Mouse (Mus musculus) hindbrain, embryonic 16.5 days (tissue): ENCODE results near the gene Smtn. TPM values are rescaled to one million over a fixed set of nuclear protein-coding genes. Genes with fewer than 3 reads are reported as not detected.

ENCODE experiments used
- ATAC-seq: fragments of 200-750 bp; cut with Nextera tagmentation; 2 replicates; pipeline ENCODE4 v1.8.0; 2017; ENCODE audit warnings: moderate TSS enrichment, moderate library complexity
- H3K27ac ChIP-seq: fragments of 300-500 bp; sonication (generic); 2 replicates; pipeline ENCODE4 v1.5.1; 2014; ENCODE audit warnings: low read depth, mild to moderate bottlenecking, control low read depth, low read length, moderate library complexity
- H3K27me3 ChIP-seq: fragments of 300-500 bp; sonication (generic); replicated peaks from 2 replicates; pipeline ENCODE4 v1.6.1; 2014; ENCODE audit warnings: low read length; ENCODE audit not compliant: control insufficient read depth, insufficient read depth
- H3K36me3 ChIP-seq: fragments of 300-500 bp; sonication (generic); 2 replicates; pipeline ENCODE4 v1.6.1; 2014; ENCODE audit warnings: mild to moderate bottlenecking, low read length, moderate library complexity, mixed read lengths; ENCODE audit not compliant: control insufficient read depth, insufficient read depth
- H3K4me1 ChIP-seq: fragments of 300-500 bp; sonication (generic); 2 replicates; pipeline ENCODE4 v1.6.1; 2014; ENCODE audit warnings: low read depth, low read length; ENCODE audit not compliant: control insufficient read depth, insufficient read depth
- H3K4me2 ChIP-seq: fragments of 300-500 bp; sonication (generic); 2 replicates; pipeline ENCODE4 v1.6.1; 2014; ENCODE audit warnings: mild to moderate bottlenecking, low read length, control low read depth, moderate library complexity
- H3K4me3 ChIP-seq: fragments of 300-500 bp; sonication (generic); 2 replicates; pipeline ENCODE4 v1.5.1; 2014; ENCODE audit warnings: mild to moderate bottlenecking, low read length, control low read depth, moderate library complexity
- H3K9ac ChIP-seq: fragments of 300-500 bp; sonication (generic); 2 replicates; pipeline ENCODE4 v1.6.1; 2014; ENCODE audit warnings: low read depth, mild to moderate bottlenecking, control low read depth, low read length, moderate library complexity
- H3K9me3 ChIP-seq: fragments of 300-500 bp; sonication (generic); 2 replicates; pipeline ENCODE4 v1.6.1; 2014; ENCODE audit warnings: mild to moderate bottlenecking, low read length, moderate library complexity; ENCODE audit not compliant: control insufficient read depth
- WGBS: fragments of 180-500 bp; shearing (Covaris S2); extraction: QIAGEN DNeasy Blood & Tissue Kit; methylation state at CpG from one replicate; pipeline ENCODE4 v1.1.7; 2014; 5-methylcytosine and 5-hydroxymethylcytosine counted together
- polyA plus RNA-seq: library from polyadenylated mRNA; unstranded; fragments of >200 nt; fragmentation: Nextera tagmentation; extraction: Ambion mirVana; gene quantifications from 2 replicates; pipeline ENCODE4 v1.2.1, GENCODE M21; 2015

Gene Smtn
- polyA plus RNA-seq, 1 experiment from 2014 or later: 15.2 TPM

- H3K27ac ChIP-seq: no peak overlapping the region
- no peak overlapping the region for H3K9ac ChIP-seq
- no peak overlapping the region for H3K4me2 ChIP-seq
- WGBS: 71% methylated on average over 3 of the region's 3 CpGs
- H3K4me3 ChIP-seq: no peak overlapping the region
- no peaks in the 10 kb centered on the region for H3K27me3 ChIP-seq
- no peaks in the 10 kb centered on the region for H3K36me3 ChIP-seq
- ATAC-seq: no peak
- H3K9me3 ChIP-seq: peaks cover 2% of the 10 kb centered on the region; the same call in 1 of the 2 replicates
- H3K4me1 ChIP-seq: no peaks in the 10 kb centered on the region; the same call in 1 of the 2 replicates
These were observed 1.5 kb upstream of the Smtn start for GRCm38 (mm10) chr11:3541932-3542331.

GRCm38 (mm10) chr11:3539826-3540196 lies 601 bp downstream of the Smtn start:
- Histone ChIP-seq H3K27me3 (no peaks in the 10 kb centered on the region), H3K9me3 (peaks cover 2% of the 10 kb centered on the region; the same call in 1 of the 2 replicates), H3K9ac (no peak overlapping the region), H3K4me3 (peak overlapping the region; percentile 60), H3K4me1 (peaks cover 13% of the 10 kb centered on the region), H3K36me3 (no peaks in the 10 kb centered on the region), H3K27ac (no peak overlapping the region), H3K4me2 (peak overlapping the region; percentile 76)
- ATAC-seq: no peak
- WGBS: 78% methylated on average over 4 of the region's 4 CpGs

- peak overlapping the region; percentile 60 for H3K4me3 ChIP-seq
- H3K27ac ChIP-seq: no peak overlapping the region
- H3K4me1 ChIP-seq: peaks cover 13% of the 10 kb centered on the region
- no peaks in the 10 kb centered on the region for H3K27me3 ChIP-seq
- no peaks in the 10 kb centered on the region for H3K36me3 ChIP-seq
- 4% methylated on average over 33 of the region's 33 CpGs for WGBS
- H3K9me3 ChIP-seq: no peaks in the 10 kb centered on the region
- H3K9ac ChIP-seq: peak overlapping the region; percentile 66
- H3K4me2 ChIP-seq: peak overlapping the region; percentile 76
- peak; percentile 95 for ATAC-seq
These were observed 1.1 kb downstream of the Smtn start for GRCm38 (mm10) chr11:3539111-3539825.

GRCm38 (mm10) chr11:3538341-3538740 lies 2.1 kb downstream of the Smtn start:
- peak overlapping the region; percentile 60 for H3K4me3 ChIP-seq
- H3K27me3 ChIP-seq: no peaks in the 10 kb centered on the region
- no peak overlapping the region for H3K27ac ChIP-seq
- H3K9me3 ChIP-seq: no peaks in the 10 kb centered on the region
- H3K9ac ChIP-seq: peak overlapping the region; percentile 66
- ATAC-seq: no peak
- 68% methylated on average over 4 of the region's 4 CpGs for WGBS
- no peaks in the 10 kb centered on the region for H3K36me3 ChIP-seq
- peak overlapping the region; percentile 76 for H3K4me2 ChIP-seq
- peaks cover 13% of the 10 kb centered on the region for H3K4me1 ChIP-seq

- 92% methylated on average over 3 of the region's 3 CpGs for WGBS
- H3K9me3 ChIP-seq: no peaks in the 10 kb centered on the region
- peaks cover 13% of the 10 kb centered on the region for H3K4me1 ChIP-seq
- no peak overlapping the region for H3K9ac ChIP-seq
- H3K4me3 ChIP-seq: no peak overlapping the region; the same call in 1 of the 2 replicates
- H3K27ac ChIP-seq: no peak overlapping the region
- H3K36me3 ChIP-seq: no peaks in the 10 kb centered on the region
- peak overlapping the region; percentile 76 for H3K4me2 ChIP-seq
- H3K27me3 ChIP-seq: no peaks in the 10 kb centered on the region
- ATAC-seq: no peak
These were observed 2.7 kb downstream of the Smtn start for GRCm38 (mm10) chr11:3537711-3538110.

GRCm38 (mm10) chr11:3536745-3537333 lies 3.6 kb downstream of the Smtn start:
- no peak overlapping the region for H3K27ac ChIP-seq
- H3K9me3 ChIP-seq: no peaks in the 10 kb centered on the region
- H3K4me3 ChIP-seq: no peak overlapping the region
- no peaks in the 10 kb centered on the region for H3K36me3 ChIP-seq
- 95% methylated on average over 5 of the region's 5 CpGs for WGBS
- no peak overlapping the region for H3K4me2 ChIP-seq
- H3K4me1 ChIP-seq: peaks cover 13% of the 10 kb centered on the region
- no peak overlapping the region for H3K9ac ChIP-seq
- no peak for ATAC-seq
- no peaks in the 10 kb centered on the region for H3K27me3 ChIP-seq

GRCm38 (mm10) chr11:3536082-3536481 lies 4.3 kb downstream of the Smtn start:
- Histone ChIP-seq H3K9ac (peak overlapping the region; percentile 78), H3K36me3 (no peaks in the 10 kb centered on the region), H3K27ac (peak overlapping the region; percentile 83), H3K27me3 (no peaks in the 10 kb centered on the region), H3K4me1 (peaks cover 13% of the 10 kb centered on the region), H3K9me3 (no peaks in the 10 kb centered on the region), H3K4me2 (peak overlapping the region; percentile 98), H3K4me3 (peak overlapping the region; percentile 68)
- no peak for ATAC-seq
- WGBS: 33% methylated on average over 5 of the region's 5 CpGs

GRCm38 (mm10) chr11:3535406-3535986 lies 4.9 kb downstream of the Smtn start:
- Histone ChIP-seq H3K36me3 (no peaks in the 10 kb centered on the region), H3K4me1 (peaks cover 13% of the 10 kb centered on the region), H3K27ac (peak overlapping the region; percentile 83), H3K9me3 (no peaks in the 10 kb centered on the region), H3K4me2 (peak overlapping the region; percentile 98), H3K27me3 (no peaks in the 10 kb centered on the region), H3K4me3 (peak overlapping the region; percentile 68), H3K9ac (peak overlapping the region; percentile 78)
- WGBS: 0% methylated on average over 34 of the region's 36 CpGs
- peak; percentile 85 for ATAC-seq

- WGBS: 7% methylated on average over 8 of the region's 8 CpGs
- Histone ChIP-seq H3K4me1 (peaks cover 13% of the 10 kb centered on the region), H3K4me2 (peak overlapping the region; percentile 98), H3K9ac (peak overlapping the region; percentile 15; the same call in 1 of the 2 replicates), H3K27me3 (no peaks in the 10 kb centered on the region), H3K9me3 (no peaks in the 10 kb centered on the region), H3K4me3 (peak overlapping the region; percentile 68), H3K36me3 (no peaks in the 10 kb centered on the region), H3K27ac (no peak overlapping the region)
- no peak for ATAC-seq
These were observed 5.5 kb downstream of the Smtn start for GRCm38 (mm10) chr11:3534956-3535355.
